Mouse (Mus musculus) lung, embryonic 16.5 days (tissue): ENCODE data around the gene Tmem199. TPM values are rescaled to one million over a fixed set of nuclear protein-coding genes. Genes with fewer than 3 reads are reported as not detected.

Source experiments
- ATAC-seq: fragments of 200-750 bp; cut with Nextera tagmentation; 2 replicates; pipeline ENCODE4 v1.8.0; 2017; ENCODE audit warnings: low read depth, mild to moderate bottlenecking, moderate library complexity
- H3K27ac ChIP-seq: fragments of 300-500 bp; sonication (generic); 2 replicates; pipeline ENCODE4 v1.5.1; 2014; ENCODE audit warnings: mild to moderate bottlenecking, control low read depth, low read length
- H3K27me3 ChIP-seq: fragments of 300-500 bp; sonication (generic); 2 replicates; pipeline ENCODE4 v1.6.1; 2014; ENCODE audit warnings: low read depth, low read length, mixed read lengths; ENCODE audit not compliant: control insufficient read depth, insufficient read depth
- H3K36me3 ChIP-seq: fragments of 300-500 bp; sonication (generic); 2 replicates; pipeline ENCODE4 v1.6.1; 2014; ENCODE audit warnings: low read length; ENCODE audit not compliant: control insufficient read depth, insufficient read depth
- H3K4me1 ChIP-seq: fragments of 300-500 bp; sonication (generic); replicated peaks from 2 replicates; pipeline ENCODE4 v1.6.1; 2014; ENCODE audit warnings: low read length, mixed read lengths; ENCODE audit not compliant: control insufficient read depth, insufficient read depth
- H3K4me2 ChIP-seq: fragments of 300-500 bp; sonication (generic); 2 replicates; pipeline ENCODE4 v1.6.1; 2014; ENCODE audit warnings: low read depth, low read length, control low read depth
- H3K4me3 ChIP-seq: fragments of 300-500 bp; sonication (generic); 2 replicates; pipeline ENCODE4 v1.5.1; 2014; ENCODE audit warnings: mild to moderate bottlenecking, low read length, control low read depth
- H3K9ac ChIP-seq: fragments of 300-500 bp; sonication (generic); 2 replicates; pipeline ENCODE4 v1.6.1; 2014; ENCODE audit warnings: low read length, control low read depth
- H3K9me3 ChIP-seq: fragments of 300-500 bp; sonication (generic); 2 replicates; pipeline ENCODE4 v1.6.1; 2016; ENCODE audit warnings: low read length; ENCODE audit not compliant: control insufficient read depth
- WGBS: fragments of 180-500 bp; shearing (Covaris S2); extraction: QIAGEN DNeasy Blood & Tissue Kit; methylation state at CpG from one replicate; pipeline ENCODE4 v1.1.7; 2014; 5-methylcytosine and 5-hydroxymethylcytosine counted together
- polyA plus RNA-seq: library from polyadenylated mRNA; unstranded; fragments of >200 nt; fragmentation: Nextera tagmentation; extraction: Ambion mirVana; gene quantifications from 2 replicates; pipeline ENCODE4 v1.2.1, GENCODE M21; 2015

The Tmem199 gene
- polyA plus RNA-seq, 1 experiment from 2014 or later: 44.9 TPM

GRCm38 (mm10) chr11:78471326-78472103 is 40.5 kb downstream of the Tmem199 start:
- H3K36me3 ChIP-seq: no peaks in the 10 kb centered on the region
- ATAC-seq: no peak
- no peak overlapping the region for H3K4me2 ChIP-seq
- 82% methylated on average over 10 of the region's 10 CpGs for WGBS
- H3K9me3 ChIP-seq: no peaks in the 10 kb centered on the region
- H3K4me3 ChIP-seq: no peak overlapping the region
- no peaks in the 10 kb centered on the region for H3K27me3 ChIP-seq
- no peak overlapping the region for H3K27ac ChIP-seq
- H3K9ac ChIP-seq: no peak overlapping the region
- H3K4me1 ChIP-seq: peaks cover under 1% of the 10 kb centered on the region

GRCm38 (mm10) chr11:78467932-78468331 is 44.0 kb downstream of the Tmem199 start:
- H3K27ac ChIP-seq: no peak overlapping the region
- no peak overlapping the region for H3K4me2 ChIP-seq
- no peaks in the 10 kb centered on the region for H3K36me3 ChIP-seq
- peaks cover 11% of the 10 kb centered on the region for H3K4me1 ChIP-seq
- ATAC-seq: no peak
- H3K9me3 ChIP-seq: no peaks in the 10 kb centered on the region
- H3K9ac ChIP-seq: no peak overlapping the region
- no peaks in the 10 kb centered on the region for H3K27me3 ChIP-seq
- H3K4me3 ChIP-seq: no peak overlapping the region
- 42% methylated on average over 3 of the region's 3 CpGs for WGBS

- Histone ChIP-seq H3K36me3 (no peaks in the 10 kb centered on the region), H3K4me3 (no peak overlapping the region), H3K9me3 (no peaks in the 10 kb centered on the region), H3K4me1 (peaks cover 11% of the 10 kb centered on the region), H3K4me2 (no peak overlapping the region), H3K9ac (no peak overlapping the region), H3K27me3 (no peaks in the 10 kb centered on the region), H3K27ac (no peak overlapping the region)
- WGBS: 73% methylated on average over 7 of the region's 7 CpGs
- ATAC-seq: no peak
Observed at GRCm38 (mm10) chr11:78467515-78467914, 44.5 kb downstream of the Tmem199 start.

GRCm38 (mm10) chr11:78466242-78466912 is 45.6 kb downstream of the Tmem199 start:
- 70% methylated on average over 23 of the region's 23 CpGs for WGBS
- no peak; the same call in none of the 2 replicates for ATAC-seq
- Histone ChIP-seq H3K9ac (peak overlapping the region; percentile 80), H3K4me2 (peak overlapping the region; percentile 73), H3K36me3 (no peaks in the 10 kb centered on the region), H3K27ac (peak overlapping the region; percentile 90; the same call in 1 of the 2 replicates), H3K9me3 (no peaks in the 10 kb centered on the region), H3K27me3 (no peaks in the 10 kb centered on the region), H3K4me3 (peak overlapping the region; percentile 70), H3K4me1 (peaks cover 11% of the 10 kb centered on the region)

- Histone ChIP-seq H3K9ac (peak within 1 kb of the TSS; percentile 80), H3K4me1 (peaks cover 11% of the 10 kb centered on the region), H3K27me3 (no peaks in the 10 kb centered on the region), H3K9me3 (no peaks in the 10 kb centered on the region), H3K4me3 (peak within 1 kb of the TSS; percentile 70), H3K36me3 (no peaks in the 10 kb centered on the region), H3K27ac (peak within 1 kb of the TSS; percentile 90), H3K4me2 (peak within 1 kb of the TSS; percentile 73)
- ATAC-seq: peak; percentile 97
- under 1% methylated on average over 41 of the region's 41 CpGs for WGBS
Observed at GRCm38 (mm10) chr11:78465568-78466180, 46.3 kb downstream of the Tmem199 start, which contains the start of gene Slc46a1. Gene Slc46a1, plus strand, starts transcription at chr11:78465697.

- peak overlapping the region; percentile 70 for H3K4me3 ChIP-seq
- H3K9ac ChIP-seq: peak overlapping the region; percentile 80
- H3K27ac ChIP-seq: no peak overlapping the region
- no peaks in the 10 kb centered on the region for H3K36me3 ChIP-seq
- H3K4me2 ChIP-seq: peak overlapping the region; percentile 73
- peaks cover 11% of the 10 kb centered on the region for H3K4me1 ChIP-seq
- no peaks in the 10 kb centered on the region for H3K9me3 ChIP-seq
- no peak for ATAC-seq
- H3K27me3 ChIP-seq: no peaks in the 10 kb centered on the region
- 19% methylated on average over 9 of the region's 9 CpGs for WGBS
Observed at GRCm38 (mm10) chr11:78465116-78465515, 46.9 kb downstream of the Tmem199 start.

- no peak overlapping the region for H3K9ac ChIP-seq
- no peaks in the 10 kb centered on the region for H3K27me3 ChIP-seq
- no peaks in the 10 kb centered on the region for H3K9me3 ChIP-seq
- H3K4me1 ChIP-seq: peaks cover 11% of the 10 kb centered on the region
- 43% methylated on average over 13 of the region's 13 CpGs for WGBS
- no peak for ATAC-seq
- H3K36me3 ChIP-seq: no peaks in the 10 kb centered on the region
- no peak overlapping the region for H3K27ac ChIP-seq
- H3K4me2 ChIP-seq: no peak overlapping the region
- no peak overlapping the region for H3K4me3 ChIP-seq
Observed at GRCm38 (mm10) chr11:78463286-78464036, 48.5 kb downstream of the Tmem199 start.

GRCm38 (mm10) chr11:78462669-78463068 is 49.3 kb downstream of the Tmem199 start:
- no peak overlapping the region for H3K27ac ChIP-seq
- H3K9me3 ChIP-seq: no peaks in the 10 kb centered on the region
- peaks cover 11% of the 10 kb centered on the region for H3K4me1 ChIP-seq
- no peak for ATAC-seq
- no peaks in the 10 kb centered on the region for H3K36me3 ChIP-seq
- no peak overlapping the region for H3K4me3 ChIP-seq
- H3K4me2 ChIP-seq: no peak overlapping the region
- 75% methylated on average over 5 of the region's 5 CpGs for WGBS
- H3K9ac ChIP-seq: no peak overlapping the region
- H3K27me3 ChIP-seq: no peaks in the 10 kb centered on the region
